Mouse (Mus musculus) embryonic facial prominence, embryonic 10.5 days (tissue): ENCODE data around the gene Gnb2. TPM values are rescaled to one million over a fixed set of nuclear protein-coding genes. Genes with fewer than 3 reads are reported as not detected.

Experiments used
- DNase-seq: peaks from one replicate; pipeline ENCODE4 v3.0.0-alpha.2; 2017; ENCODE audit warnings: low spot score
- H3K27ac ChIP-seq: fragments of 300-500 bp; sonication (generic); replicated peaks from 2 replicates; pipeline ENCODE4 v1.5.1; 2016; ENCODE audit warnings: mild to moderate bottlenecking
- H3K27me3 ChIP-seq: fragments of 300-500 bp; sonication (generic); replicated peaks from 2 replicates; pipeline ENCODE4 v1.6.1; 2016; ENCODE audit warnings: low read depth, mild to moderate bottlenecking; ENCODE audit not compliant: poor library complexity, severe bottlenecking
- H3K36me3 ChIP-seq: fragments of 300-500 bp; sonication (generic); replicated peaks from 2 replicates; pipeline ENCODE4 v1.6.1; 2016; ENCODE audit warnings: mild to moderate bottlenecking, moderate library complexity
- H3K4me1 ChIP-seq: fragments of 300-500 bp; sonication (generic); 2 replicates; pipeline ENCODE4 v1.6.1; 2016
- H3K4me3 ChIP-seq: fragments of 300-500 bp; sonication (generic); 2 replicates; pipeline ENCODE4 v1.5.1; 2016; ENCODE audit warnings: mild to moderate bottlenecking, moderate library complexity
- H3K9me3 ChIP-seq: fragments of 300-500 bp; sonication (generic); 2 replicates; pipeline ENCODE4 v1.6.1; 2016; ENCODE audit warnings: mild to moderate bottlenecking
- microRNA-seq: library from miRNA; unstranded; fragments of <30 nt; microRNA quantifications from one replicate; pipeline ENCODE4, GENCODE M21; 2017
- polyA plus RNA-seq: library from polyadenylated mRNA; unstranded; fragments of >200 nt; fragmentation: Nextera tagmentation; extraction: Ambion mirVana; gene quantifications from 2 replicates; pipeline ENCODE4 v1.2.1, GENCODE M21; 2016

The Gnb2 gene
- polyA plus RNA-seq, 1 experiment from 2014 or later: 281 TPM

DNA sequence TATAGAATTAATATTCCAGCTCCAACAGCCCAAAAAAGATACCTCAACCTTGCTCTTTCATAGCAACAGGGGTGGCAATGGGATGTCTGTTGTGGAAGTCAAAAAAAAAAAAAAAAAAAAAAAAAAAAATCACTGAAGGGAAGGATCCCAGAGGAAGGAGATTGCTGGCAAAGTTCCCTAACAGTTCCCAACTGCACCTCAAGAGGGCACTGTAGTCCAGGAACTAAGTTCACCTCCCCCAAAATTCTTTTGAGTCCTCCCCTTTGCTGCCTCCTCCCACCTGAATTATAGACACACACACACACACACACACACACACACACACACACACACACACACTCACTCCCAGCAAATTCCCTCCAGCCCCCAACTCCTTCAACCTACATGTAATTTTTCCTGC lies 52.2 kb downstream of the Gnb2 start:
- peak; percentile 79 for DNase-seq
- Histone ChIP-seq H3K27me3 (peaks cover 15% of the 10 kb centered on the region), H3K9me3 (no peaks in the 10 kb centered on the region), H3K36me3 (no peaks in the 10 kb centered on the region), H3K27ac (peak overlapping the region; percentile 14; the same call in 1 of the 2 replicates), H3K4me3 (no peak overlapping the region), H3K4me1 (peaks cover 29% of the 10 kb centered on the region)

Small RNA genes lying within 50 kb of the gene (microRNA-seq; reads per million reads assigned to microRNA genes)
- not detected for gene Mir6418

Other genes starting within 250 kb of the Gnb2 start
- 3.8 and 4.5 TPM in 2 replicates for gene Ache, start 246.0 kb downstream of the Gnb2 start, polyA plus RNA-seq
- gene Ufsp1, start 238.9 kb downstream of the Gnb2 start, polyA plus RNA-seq: 7.8 and 8.3 TPM in 2 replicates
- 191 and 214 TPM in 2 replicates for gene Srrt, start 225.8 kb downstream of the Gnb2 start, polyA plus RNA-seq
- 73.1 and 76.2 TPM in 2 replicates for gene Trip6, start 219.1 kb downstream of the Gnb2 start, polyA plus RNA-seq
- 12.6 and 13.4 TPM in 2 replicates for gene Slc12a9, start 199.9 kb downstream of the Gnb2 start, polyA plus RNA-seq
- 53.6 and 56.8 TPM in 2 replicates for gene Ephb4, start 183.4 kb downstream of the Gnb2 start, polyA plus RNA-seq
- 0.11 and 0.16 TPM in 2 replicates for gene Zan, start 56.4 kb downstream of the Gnb2 start, polyA plus RNA-seq
- 55.3 and 59.9 TPM in 2 replicates for gene Pop7, start 31.0 kb downstream of the Gnb2 start, polyA plus RNA-seq
- 15.2 and 15.3 TPM in 2 replicates for gene Gigyf1, start 15.0 kb downstream of the Gnb2 start, polyA plus RNA-seq
- 2.1 and 2.3 TPM in 2 replicates for gene Epo, start 268 bp downstream of the Gnb2 start, polyA plus RNA-seq
- 4.5 and 5.4 TPM in 2 replicates for gene Actl6b, start 20.0 kb upstream of the Gnb2 start, polyA plus RNA-seq
- gene Tfr2, start 36.3 kb upstream of the Gnb2 start, polyA plus RNA-seq: 1.7 and 2.2 TPM in 2 replicates
- gene Mospd3, start 67.5 kb upstream of the Gnb2 start, polyA plus RNA-seq: 15.9 and 17.2 TPM in 2 replicates
- gene Pcolce, start 80.3 kb upstream of the Gnb2 start, polyA plus RNA-seq: 122 and 128 TPM in 2 replicates
- gene Fbxo24, start 95.5 kb upstream of the Gnb2 start, polyA plus RNA-seq: 0.17 and 0.36 TPM in 2 replicates
- gene Lrch4, start 95.6 kb upstream of the Gnb2 start, polyA plus RNA-seq: 36.7 and 46.5 TPM in 2 replicates
- 14.2 and 14.6 TPM in 2 replicates for gene Gm20605, start 95.7 kb upstream of the Gnb2 start, polyA plus RNA-seq
- 9.0 and 9.2 TPM in 2 replicates for gene Sap25, start 107.8 kb upstream of the Gnb2 start, polyA plus RNA-seq
- 0.16 and 0.34 TPM in 2 replicates for gene Irs3, start 112.2 kb upstream of the Gnb2 start, polyA plus RNA-seq
- 21.3 and 23.0 TPM in 2 replicates for gene Agfg2, start 151.2 kb upstream of the Gnb2 start, polyA plus RNA-seq
- 3.0 and 3.6 TPM in 2 replicates for gene Nyap1, start 208.1 kb upstream of the Gnb2 start, polyA plus RNA-seq
- 89.8 and 94.3 TPM in 2 replicates for gene Tsc22d4, start 212.2 kb upstream of the Gnb2 start, polyA plus RNA-seq
- gene Ppp1r35, start 245.3 kb upstream of the Gnb2 start, polyA plus RNA-seq: 47.9 and 49.1 TPM in 2 replicates